Mouse (Mus musculus) testis, postnatal 10 days (tissue): ENCODE results near the gene Lrrn2.

Source experiments
- DNase-seq: peaks from one replicate; pipeline ENCODE4 v3.0.0; 2021; ENCODE audit warnings: low spot score

Lrrn2 gene

DNA sequence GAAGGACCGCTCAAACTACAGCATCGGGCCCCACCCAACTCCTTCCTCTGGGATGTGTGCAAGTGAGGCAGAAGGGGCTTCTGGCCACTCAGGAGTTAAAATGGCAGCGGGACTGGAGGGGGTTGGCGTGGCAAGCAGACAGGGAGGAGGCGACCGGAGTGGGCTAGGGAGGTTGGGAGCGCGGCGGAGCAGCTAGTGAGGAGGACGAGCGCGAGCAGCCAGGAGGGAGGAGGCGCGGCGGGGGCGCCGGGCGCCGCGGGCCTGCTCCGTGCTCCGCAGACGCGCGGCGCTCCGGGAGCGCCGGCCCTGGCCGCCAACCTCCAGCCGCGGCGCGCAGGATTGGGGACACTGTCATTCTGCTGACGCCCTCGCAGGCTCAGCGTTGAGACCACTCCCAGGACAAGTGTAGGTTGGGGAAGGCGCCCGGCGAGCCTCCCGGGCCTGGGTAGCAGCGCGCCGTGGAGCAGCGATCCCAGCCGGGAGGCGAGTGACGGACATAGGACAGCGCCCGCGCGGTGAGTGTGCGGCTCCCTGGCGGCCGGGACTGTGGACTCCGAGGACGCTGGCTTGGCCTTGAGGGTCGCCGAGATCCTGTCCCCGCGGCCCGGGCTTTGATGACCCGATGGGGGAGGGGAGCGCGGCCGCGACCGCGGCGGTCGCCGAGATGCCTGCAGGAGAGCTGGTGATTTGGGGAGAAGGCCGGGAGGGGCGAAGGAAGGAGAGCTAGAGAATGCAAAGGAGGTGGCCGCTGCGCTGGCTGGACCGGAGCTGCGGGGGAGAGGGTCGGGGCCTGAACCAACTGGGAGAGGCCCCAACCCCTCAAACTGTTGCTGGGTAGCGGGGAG is at the start of gene Lrrn2:
Gene Lrrn2 (plus strand): TSS at position 113 of the 845 bp plus-strand sequence.
- peak; percentile 65 for DNase-seq

DNA sequence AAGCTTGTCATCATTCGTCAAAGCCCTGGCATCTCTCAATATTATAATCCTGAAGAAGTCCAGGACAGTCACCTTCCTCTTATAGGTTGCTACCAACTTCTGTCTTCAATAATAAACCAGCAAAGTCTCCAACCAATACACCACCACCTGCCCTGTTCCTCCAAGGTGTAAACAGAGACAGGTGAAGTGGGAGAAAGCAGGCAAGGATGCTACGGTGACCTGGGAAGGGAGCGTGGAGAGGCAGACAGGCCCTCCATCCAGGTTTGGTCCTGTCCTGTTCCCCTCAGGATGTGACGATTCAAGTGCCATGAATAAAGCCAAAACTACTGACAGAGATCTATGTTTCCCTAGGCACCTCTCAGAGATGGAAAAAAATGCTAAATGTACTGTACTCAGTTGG is 48.1 kb upstream of the Lrrn2 start:
- no peak for DNase-seq

DNA sequence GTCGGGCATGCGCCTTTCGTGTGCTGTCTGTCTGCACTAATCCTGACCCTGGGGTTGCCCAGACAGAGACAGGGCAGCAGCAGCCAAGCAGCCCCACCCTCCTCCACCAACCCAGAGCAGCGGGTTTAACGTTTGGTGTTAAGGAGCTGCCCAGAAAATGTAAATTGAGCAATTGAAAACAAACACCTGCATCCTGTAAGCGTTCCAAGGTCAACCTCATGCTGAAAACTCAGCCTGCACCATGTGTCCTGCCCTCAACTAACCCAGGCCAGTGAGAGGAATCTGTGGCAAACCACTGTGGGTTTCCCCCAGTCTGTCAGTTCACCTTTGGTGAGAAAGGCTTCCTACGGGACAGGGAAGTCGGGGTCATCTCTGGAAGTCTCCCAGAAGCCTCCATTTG is 46.0 kb upstream of the Lrrn2 start:
- DNase-seq, result no peak

DNA sequence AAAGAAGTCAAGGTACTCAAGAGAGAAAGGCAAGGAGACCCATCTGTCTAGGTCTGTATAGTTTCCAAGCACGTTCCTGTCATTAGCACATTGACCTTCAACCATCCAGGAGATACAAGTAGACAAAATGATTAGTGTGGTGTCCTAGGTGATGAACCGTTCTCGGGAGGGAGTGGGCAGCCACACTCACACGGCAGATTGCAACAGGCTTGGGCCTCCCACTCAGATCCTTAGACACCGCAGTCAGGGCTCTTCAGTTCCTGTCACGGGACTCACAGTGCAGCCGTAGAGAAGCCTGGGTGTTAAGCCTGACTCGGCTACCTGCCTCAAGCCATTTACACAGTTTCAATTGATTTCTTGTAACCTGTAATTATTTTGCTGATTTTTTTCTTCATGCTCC is 43.2 kb upstream of the Lrrn2 start:
- DNase-seq, result no peak

DNA sequence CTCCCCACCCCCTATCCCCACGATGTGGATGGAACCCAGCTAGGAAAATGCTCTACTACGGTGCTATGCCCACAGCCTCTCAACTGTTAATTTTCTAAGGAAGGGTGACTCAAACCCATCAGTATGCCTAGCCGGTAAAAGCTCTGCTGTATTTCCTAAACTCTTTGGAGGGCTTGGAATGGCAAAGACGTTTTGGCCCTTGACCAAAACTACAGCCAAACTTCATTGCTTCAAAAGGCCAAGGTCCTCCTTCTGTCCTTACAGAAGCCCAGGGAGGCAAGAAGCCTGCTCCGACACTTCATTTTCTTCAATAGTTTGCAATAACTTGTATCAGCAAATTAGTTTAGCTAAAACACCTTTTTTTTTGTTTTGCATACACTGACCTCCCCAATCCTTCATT is 42.4 kb upstream of the Lrrn2 start:
- DNase-seq, result no peak

DNA sequence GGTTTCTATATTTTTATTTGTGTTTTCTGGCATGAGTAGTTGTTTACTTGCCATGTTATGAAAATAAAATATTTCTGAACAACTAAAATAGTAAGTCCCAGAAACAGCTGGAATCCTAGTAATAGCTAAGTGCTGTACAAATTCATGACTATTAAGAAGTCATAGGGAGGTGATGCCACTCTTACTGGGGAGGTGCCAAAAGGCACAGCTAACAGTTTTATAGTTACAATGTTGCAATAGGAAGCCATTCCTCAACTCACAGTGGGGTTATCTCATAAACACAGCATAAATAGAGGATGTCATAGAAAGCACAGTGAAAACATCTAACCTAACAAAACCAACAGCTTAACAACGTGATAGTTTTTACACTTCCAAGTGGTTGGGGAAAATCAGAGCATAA is 41.7 kb upstream of the Lrrn2 start:
- no peak for DNase-seq

DNA sequence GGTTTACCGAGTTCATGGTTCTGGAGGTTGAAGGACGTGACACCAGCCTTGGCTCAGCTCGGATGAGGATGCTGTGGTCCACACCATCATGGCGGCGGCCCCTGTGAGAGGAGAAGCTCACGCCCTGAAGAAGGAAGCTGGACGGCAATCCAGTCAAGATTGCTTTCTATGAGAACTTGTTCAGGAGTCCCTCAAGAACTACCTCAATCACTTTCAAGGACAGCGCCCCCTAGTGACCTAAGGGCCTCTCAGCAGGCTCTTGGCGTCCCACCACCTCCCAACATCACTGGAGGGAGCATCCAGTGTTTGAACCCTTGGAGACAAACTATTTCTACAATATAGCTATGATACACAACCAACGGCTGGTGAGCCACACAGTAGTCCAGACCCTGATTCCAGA is 36.5 kb upstream of the Lrrn2 start:
- DNase-seq, result no peak

DNA sequence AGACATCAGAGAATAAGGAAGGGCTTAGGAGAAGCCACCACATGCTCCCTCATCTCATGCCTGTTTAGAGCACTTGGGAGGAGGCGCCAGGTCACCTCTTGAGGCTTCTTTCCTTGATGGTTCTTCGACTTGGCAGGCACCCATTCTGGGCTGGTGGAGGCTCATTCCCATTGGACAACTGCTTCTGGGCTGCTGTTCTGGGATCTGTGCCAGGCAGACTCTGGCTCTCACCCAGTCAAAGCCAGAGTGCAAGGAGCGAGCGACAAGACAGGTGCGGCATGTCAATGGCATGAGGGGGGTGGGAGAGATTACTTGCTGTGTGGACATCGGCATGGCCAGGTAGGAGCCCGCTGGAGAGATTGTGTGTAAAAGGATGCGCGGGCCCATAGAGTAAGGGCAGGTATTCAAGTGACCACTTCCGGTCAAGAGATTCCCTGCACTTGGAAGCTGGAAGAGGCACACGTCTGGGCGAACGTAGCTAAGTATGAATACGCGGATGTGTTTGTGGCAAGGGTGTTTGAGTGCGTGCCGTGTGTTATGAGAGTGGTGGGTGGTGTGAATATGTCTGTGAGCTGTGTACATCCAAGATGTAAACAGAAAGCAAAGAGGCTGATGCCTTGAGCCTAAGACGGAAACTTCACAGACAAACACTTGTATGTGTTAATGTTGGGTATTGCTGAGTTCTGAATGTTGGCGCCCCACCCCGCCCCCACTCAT is 35.8 kb upstream of the Lrrn2 start:
- peak; percentile 68 for DNase-seq

DNA sequence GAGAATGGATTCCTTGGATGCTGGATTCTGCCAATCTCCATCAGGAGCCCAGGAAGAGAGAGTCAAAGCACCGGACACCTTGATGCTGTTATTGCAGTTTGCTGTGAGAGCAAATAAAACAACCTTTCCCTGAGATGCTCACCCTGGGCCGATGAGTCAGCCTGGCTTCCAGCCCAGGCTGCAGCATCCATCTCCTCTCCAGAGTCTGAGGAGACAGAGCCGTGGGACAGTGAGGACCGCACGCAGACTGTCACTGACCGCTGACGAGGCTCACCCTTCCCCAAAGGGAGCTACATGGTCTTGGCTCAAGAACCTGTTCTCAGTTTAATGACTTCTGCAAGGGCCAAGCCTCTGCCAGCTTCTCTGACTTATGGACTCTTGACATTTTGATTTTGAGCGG is 34.3 kb upstream of the Lrrn2 start:
- DNase-seq, result no peak

DNA sequence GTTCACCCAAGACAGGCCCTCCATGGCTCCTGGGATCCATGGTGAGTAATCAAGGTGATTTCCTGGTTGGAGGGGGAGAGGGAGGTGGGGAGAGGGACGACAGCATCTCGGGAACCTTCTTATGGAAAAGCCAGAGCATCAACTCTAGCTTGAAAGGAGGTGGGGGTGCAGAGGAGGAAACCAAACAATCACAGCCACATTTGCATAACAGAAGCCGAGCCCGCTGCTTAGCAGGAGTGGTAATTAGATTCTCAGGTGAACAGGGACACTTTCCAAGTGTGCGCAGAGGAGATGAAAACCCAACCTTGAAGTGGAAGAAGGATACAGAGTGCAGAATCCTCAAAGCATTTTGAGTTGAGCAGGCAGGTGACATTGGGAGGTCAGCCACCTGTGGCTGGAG is 29.3 kb upstream of the Lrrn2 start:
- DNase-seq, result no peak

DNA sequence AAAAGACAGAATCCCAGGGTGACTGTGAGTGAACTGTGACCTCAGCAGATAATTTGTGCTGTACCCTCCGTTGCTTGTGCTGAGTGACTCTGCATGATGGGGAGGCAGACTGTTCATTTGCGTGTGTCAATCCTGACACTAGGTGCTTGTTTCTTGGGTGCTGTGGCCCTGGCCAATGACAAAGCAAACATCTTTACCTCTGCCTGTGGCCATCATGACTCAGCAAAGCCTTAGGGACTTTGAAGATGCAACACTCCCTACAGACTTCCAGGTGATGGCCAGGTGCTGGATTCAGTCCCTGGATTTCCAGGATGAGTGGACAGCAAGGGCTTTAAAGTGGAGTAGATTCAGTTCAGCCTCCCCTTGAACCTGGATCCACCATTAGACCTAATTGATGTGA is 28.8 kb upstream of the Lrrn2 start:
- DNase-seq, result no peak

DNA sequence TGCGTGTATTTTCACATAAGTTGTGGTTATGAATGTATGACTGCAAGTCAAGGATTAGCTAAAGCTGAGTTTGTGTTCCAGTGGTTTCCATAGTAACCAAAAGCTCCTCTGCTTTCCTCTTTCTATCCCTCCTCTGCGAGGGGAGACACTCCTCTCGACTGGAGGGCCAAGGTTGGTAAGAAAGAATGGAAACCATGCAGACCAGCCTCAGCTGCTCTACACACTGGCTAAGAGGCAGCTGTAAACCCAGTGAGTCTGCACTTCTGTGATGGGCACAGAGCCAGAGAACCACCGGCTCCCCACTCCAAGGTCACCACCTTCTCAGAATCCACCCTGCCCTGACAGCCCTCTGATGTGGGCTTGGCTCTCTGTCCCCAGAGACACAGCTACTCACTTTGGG is 28.3 kb upstream of the Lrrn2 start:
- no peak for DNase-seq

DNA sequence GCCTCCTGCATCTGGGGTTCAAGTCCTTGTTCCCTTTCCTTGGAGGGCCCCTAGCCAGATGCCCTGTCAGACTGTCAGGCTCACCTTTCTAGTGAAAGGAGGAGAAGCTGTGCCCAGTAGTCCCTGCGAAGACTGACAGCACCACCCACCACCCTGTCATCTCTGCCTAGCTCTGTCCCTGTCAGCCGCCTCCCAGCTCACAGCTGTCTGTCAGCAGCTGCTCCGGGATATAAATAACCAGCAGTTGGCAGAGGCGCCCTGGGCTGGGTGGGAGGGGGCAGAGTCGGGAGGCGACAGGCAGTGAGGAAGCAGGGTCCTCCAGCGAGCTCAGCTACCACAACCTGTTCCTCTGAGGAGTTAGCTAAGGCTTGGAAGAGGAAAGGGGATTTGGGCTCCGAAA is 26.8 kb upstream of the Lrrn2 start:
- DNase-seq, result no peak

DNA sequence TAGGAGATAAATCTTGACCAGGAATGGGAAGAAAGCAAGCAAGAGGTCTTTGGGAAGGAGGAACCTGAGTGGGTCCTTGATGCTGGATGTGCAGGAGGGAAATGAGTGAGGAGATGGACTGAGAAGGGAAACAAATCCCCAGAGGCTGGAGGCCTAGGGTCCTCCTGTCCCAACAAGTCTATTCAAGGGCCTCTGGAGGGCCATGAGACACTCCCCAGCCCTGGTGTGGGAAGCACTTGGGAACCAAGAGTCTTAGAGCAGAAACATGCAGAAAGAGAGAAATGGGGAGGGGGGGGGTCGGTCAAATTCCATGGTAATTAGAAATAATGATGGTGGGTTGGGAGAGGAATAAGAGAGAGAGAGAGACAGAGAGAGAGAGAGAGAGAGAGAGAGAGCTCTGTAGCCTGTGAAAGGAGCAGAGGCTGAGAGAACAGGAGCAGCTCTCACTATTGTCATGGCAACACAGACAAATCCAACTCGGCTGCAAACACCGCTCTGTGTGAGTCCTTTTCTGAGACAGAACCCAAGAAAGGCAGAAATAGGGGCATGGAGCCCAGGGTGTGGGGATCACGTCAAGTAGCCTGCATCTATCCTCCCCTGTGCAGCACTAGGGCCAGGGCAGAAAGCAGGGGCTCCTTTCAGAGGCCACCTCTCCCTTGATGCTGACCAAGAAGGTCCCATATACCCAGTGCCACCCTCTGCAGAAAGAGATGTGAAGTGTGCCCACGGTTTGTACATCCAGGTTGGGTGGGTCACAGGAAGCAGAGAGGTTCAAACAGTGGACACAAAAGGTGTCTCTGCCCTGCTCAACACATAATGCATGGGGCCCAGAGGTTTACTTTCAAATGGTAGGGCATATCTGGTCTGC is 21.3 kb upstream of the Lrrn2 start:
- DNase-seq, result no peak

DNA sequence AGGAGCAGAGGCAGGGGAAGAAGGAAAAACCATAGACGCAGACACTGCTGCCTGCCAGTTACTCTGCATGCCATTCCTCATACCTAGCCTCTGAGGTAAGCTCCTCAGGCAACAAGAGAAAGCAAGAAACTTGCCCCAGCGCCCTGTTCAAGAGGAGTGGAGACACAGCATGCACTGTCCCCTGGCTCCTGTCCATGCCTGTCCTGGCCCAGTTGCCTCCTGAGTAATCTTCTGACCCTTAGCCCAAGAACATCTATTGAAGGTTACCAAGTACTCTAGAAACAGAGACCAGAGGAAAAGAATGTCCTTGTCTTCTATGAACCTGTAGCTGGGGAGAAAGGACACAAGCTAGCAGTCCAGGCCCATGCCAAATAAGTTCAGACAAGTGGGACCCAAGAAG is 15.9 kb upstream of the Lrrn2 start:
- no peak for DNase-seq

DNA sequence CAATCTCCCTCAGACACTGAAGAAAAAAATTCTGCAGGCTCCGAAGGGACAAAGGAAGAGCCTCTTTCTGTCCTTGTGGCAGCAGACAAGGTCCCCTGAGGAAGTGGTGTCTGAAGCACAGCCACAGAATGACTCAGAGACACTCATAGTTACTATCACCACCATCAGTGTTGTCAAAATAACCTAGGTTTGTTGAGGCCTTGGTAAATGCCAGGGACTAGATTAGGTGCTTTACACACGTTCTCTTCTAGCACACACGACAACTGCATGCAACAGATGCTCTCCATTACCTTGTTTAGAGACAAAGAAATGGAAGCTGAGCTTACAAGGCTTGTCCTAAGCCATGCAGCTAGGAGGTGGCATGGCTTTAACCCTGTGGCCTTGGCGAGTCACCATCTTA is 14.5 kb upstream of the Lrrn2 start:
- no peak for DNase-seq

DNA sequence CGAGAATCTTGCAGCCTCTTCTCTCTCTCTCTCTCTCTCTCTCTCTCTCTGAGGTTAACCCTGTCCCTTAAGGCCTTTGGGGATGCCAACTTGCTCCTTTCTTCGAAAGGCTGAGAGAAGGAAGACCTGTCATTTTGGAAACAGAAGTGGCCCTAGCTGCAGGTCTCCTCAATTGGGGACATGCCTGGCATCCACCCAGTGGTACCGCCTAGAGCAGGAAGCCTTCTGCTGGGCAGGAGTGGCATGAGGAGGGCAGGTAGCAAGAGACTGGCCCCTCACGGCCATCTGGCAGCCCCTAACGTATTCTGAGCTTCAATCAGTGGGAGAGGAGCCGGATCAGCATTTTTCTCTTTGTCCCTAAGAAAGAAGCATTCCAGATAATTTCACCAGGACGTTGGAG is 9.7 kb upstream of the Lrrn2 start:
- DNase-seq, result no peak

DNA sequence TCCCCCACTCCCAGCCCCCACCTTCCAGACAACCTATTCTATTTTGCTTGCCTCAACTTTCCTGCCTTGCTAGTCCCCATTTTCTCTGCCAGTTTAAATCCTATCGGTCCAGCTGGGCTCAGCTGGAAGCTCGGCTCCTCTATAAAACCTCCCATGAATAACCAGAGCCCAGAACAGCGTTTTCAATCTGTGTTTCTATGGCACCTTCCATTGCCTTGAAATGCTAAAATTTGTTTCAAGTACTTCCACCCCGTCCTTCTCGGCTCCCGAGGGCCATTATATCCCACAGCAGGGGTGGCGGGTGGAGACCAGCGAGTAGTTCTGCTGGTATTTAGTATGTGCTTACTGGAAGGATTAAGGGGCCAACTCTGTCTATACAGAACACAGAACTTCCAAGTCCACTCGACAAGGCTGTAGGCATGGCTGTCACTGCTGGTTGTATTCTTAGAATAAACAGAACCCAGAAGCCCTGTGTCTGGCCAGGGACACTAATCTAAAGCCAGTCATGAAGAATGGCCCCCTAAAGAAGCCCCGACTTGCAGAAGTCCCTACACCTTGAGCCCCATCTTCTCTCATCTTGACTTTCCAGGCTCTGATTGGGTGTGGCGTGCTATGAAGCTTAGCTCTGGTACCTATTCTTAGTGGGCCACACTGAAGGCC is 992 bp upstream of the Lrrn2 start:
- DNase-seq, result no peak

DNA sequence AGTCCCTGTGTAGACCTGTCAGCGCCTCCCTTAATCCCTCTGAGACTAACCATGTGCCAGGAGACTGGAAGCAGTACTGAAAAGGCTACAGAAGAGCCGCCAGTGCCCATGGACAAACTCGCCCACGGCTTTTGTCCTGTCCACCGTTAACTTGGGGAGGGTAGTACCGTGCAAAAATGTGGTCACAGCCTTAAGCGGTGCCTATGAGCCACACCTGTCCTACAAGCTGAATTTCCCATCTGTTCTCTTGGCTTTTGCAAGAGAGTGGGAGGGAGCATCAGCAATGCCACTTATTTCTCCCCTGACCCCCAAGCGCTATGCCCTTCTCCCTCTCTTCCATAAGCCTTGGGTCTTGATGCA is 292 bp upstream of the Lrrn2 start:
- DNase-seq, result no peak

DNA sequence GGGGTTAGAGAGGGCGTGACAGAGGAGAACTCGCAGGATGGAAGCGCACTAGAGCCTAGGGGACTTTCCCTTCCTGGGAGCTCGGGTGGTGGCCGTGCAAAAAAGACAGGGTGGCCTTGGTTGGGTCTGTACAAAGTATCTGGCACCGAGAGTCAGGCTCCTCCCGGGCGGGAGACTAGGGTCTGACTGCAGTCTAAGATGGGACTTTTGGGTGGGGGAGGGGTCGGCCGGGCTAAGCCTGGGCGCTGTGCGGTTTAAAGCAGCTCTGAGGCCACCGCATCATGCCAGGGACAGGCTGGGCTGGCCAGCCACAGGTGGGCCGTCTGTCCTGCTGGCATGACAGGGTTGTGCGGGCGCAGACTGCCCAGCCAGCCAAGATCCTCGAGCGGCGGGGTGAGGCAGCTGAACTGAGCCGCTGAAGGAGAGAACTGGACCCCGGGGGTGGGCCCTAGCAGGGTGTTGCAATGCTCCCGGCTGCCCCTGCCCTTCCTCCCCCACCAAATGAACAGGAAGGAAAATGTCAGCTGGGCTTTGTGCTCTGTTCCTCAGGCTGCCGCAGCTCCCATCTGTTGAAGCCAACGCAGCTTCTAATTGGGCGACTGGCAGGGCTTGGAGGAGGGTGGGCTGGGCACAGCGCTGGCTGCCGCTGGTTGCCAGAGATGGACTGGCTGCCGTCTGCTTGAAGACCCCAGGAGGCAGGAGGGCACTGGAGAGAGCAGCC is 1.1 kb downstream of the Lrrn2 start:
- peak; percentile 59 for DNase-seq

DNA sequence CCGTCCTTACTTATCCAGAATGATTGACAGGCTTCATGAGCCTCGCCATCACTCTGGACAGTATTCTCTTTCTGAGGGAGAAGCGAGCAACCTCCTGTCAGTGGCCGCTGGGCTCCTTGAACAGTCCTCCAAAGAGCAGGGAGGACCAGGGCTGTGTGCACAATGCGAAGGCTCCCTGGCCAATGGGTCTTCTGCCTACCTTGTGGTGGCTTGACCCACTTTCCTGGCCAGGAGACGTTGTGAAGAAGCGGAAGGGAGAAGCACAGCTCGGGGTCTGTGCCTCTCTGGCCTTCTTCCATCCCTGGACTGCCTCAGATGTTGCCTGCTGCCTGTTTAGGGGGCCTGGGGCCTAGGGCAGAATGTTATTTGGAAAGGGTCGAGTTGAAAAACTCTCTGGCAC is 1.8 kb downstream of the Lrrn2 start:
- no peak for DNase-seq

DNA sequence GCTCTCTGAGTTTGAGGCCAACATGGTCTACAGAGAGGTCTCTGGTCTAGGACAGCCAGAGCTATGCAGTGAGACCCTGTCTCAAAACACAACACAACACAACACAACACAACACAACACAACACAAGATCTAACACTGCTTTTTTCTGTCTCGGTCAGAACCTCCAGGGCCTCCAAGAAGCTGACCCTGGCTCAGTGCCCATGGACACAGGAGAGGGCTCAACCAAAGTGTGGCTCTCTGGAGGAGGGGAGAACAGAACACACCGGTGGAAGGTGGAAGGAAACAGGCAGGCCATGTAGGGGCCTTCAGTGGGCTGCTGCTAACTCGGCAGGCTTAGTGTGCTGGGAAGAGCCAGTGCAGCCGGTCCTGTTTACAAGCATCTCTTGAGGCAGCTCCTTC is 5.6 kb downstream of the Lrrn2 start:
- peak; percentile 61 for DNase-seq
